Mouse (Mus musculus) frontal cortex, postnatal 25 days (tissue): ENCODE data around the gene B4galnt4.
"Not testable (repeated sequence)": the region's sequence is repeated elsewhere in the genome, so short reads cannot be mapped to it uniquely, and the experiment has no call there.

Source experiments
- DNase-seq, 2 experiments: peaks; one replicate each; pipeline ENCODE4 v3.0.0; 2022; ENCODE audit warnings: low spot score in 2 of 2

B4galnt4 gene

GRCm38 (mm10) chr7:141060426-141061242, at the start of gene B4galnt4:
TSS of gene B4galnt4 (plus strand) at chr7:141061104.
- peak; percentile 79 to 89 for DNase-seq

GRCm38 (mm10) chr7:141011238-141011770, 49.6 kb upstream of the B4galnt4 start:
- no peak for DNase-seq

GRCm38 (mm10) chr7:141016707-141017697, 43.9 kb upstream of the B4galnt4 start:
- DNase-seq, result no peak

DNA sequence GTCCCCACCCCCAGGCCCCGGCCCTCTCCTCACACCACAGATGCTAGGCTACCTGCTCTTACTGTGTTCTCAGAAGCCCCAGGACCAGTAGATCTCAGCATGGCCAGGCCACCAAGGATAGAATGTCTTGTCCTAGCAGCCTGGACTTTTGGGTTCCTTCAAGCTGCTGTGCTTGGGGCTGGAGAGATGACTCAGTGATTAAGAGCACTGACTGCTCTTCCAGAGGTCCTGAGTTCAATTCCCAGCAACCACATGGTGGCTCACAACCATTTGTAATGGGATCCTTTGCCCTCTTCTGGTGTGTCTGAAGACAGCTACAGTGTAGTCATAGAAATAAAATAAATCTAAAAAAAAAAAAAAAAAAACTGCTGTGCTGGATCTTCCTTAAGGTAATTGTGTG, 43.1 kb upstream of the B4galnt4 start, which contains the start of gene Ifitm6:
Gene Ifitm6, minus strand, starts transcription at position 101 of the 400 bp plus-strand sequence.
- DNase-seq, result not testable (repeated sequence)

DNA sequence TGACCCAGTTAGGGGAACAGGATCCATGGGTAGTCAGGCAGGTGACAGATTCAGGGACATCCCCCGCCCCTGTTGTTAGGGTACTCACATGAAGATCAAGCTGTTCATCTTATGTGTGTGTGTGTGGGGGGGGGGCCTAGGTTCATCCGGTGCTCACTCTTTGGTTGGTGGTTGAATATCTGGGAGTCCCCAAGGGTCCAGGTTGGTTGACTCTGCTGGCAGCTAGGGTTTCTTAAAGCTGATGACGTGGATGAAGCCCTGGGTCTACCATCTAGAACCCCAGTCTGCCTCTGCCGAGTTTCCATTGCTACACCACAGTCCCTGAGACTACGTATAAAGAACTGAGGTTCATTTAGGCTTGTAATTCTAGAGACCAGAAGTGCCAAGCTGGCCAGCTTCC, 41.9 kb upstream of the B4galnt4 start:
- no peak for DNase-seq

DNA sequence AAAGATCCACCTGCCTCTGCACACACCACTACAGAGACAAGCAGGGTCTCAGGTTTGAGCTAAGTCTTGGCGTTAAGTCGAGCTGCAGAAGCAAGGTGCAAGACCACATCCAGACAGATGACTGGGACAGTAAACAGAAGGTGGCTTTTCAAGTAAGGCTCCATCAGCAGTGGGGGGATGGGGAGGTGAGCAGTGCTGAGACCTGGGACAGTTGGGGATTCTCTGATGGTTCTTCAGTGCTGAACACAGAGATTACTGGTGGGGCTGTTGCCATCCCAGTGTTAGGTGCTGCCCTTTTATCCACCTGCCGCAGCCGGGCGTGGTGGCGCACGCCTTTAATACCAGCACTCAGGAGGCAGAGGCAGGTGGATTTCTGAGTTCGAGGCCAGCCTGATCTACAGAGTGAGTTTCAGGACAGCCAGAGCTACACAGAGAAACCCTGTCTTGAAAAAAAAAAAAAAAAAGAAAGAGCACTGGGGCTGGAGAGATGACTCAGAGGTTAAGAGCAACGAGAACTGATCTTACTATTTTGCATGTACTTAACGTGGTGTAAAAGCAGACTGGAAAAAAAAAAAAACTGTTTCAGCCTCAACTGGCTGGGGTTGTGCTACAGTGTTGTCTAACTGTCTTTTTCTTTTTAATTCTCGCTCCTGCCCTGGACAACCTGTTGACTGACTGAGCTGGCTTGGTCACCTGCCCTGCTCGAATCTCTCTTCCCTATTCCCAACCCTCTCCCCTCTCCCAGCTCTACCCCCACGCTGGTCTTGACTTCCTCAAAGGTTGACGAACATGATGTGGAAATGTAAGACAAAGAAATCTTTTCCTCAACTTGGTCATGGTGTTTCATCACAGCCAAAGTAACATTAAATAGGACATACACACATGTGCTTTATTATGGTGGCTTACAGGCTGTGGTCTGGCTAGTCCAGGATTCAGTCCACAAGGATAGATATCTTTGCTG, 39.1 kb upstream of the B4galnt4 start:
- DNase-seq, result no peak

DNA sequence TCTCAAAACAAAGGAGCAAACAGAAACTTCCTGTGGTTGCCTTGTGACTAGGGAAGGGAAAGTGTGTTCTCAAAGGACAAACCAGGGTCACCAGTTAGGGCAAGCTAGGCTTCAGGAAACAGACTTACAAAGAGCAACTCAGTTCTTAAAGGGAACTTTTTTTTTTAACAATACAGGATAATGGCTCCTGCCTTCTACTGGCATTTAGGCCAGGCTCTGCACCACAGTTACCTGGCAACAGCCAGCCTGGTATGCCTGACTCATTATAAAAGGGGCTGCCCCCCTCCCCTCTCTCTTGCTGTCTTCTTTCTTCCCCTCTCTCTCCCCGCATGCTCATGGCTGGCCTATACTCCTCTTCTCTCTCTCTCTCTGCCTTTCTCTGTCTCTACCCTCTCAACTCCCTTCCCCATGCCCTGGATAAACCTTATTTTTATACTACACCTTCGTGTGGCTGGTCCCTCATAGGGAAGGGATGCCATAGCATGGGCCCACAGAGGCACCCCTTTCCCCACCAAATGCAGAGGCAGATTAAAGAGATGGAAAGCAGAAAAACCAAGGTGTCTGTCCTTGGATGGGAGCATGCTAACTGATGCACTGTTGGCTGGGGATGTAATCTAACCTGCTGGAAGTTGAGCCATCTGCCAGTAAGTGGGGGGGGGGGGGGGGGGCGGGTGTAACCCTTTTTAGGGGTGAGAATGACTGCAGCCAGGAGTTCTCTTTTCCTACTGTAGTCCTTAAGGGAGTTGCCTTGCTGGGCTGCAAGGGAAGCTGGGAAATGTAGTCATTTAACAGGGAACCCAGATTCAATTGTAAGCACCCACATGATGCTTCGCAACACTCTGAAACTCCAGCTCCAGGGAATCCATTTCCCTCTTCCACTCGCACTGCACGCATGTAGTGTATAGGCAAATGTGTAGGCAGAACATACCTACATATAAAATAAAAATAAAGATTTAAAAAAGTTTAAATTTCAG, 35.8 kb upstream of the B4galnt4 start:
- no peak for DNase-seq

GRCm38 (mm10) chr7:141026097-141026739, 34.7 kb upstream of the B4galnt4 start:
- DNase-seq, result no peak

GRCm38 (mm10) chr7:141026740-141027098, 34.2 kb upstream of the B4galnt4 start:
- no peak for DNase-seq

DNA sequence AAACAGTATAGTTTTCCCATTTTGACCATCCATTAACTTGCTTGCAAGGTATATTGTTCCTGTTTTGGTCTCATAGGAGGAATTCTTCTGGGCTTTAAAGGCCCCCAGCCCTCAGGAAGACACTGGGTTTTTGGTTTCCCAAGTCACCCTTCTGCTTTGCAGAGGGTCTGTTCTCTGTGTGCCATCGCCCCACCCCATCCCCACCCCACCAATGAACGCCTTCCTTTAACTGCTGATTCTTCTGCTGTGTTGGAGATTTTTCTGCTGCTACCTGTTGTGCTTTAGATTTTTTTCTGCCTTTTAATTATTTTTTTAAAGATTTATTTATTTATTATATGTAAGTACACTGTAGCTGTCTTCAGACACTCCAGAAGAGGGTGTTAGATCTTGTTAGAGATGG, 32.1 kb upstream of the B4galnt4 start, which contains the start of gene Gm17387:
Gene Gm17387, plus strand, starts transcription at position 301 of the 400 bp plus-strand sequence.
- DNase-seq, result no peak

DNA sequence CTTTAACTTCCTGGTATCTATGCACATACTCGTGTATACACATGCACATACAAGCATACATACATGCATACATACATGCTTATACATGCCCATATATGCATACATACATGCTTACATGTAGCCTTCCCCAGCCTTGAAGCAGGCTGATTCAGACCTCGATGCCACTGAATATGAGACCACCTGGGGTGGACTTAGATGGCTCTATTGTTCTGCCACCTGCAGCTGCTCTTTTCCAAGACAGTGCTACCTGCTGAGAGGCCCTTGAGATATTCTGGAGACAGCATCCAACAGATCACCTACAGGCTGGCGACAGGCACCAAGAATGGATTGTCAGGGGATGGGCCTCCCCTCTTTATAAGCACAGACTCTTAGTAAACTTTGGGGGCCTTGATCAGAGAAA, 30.5 kb upstream of the B4galnt4 start:
- no peak for DNase-seq

DNA sequence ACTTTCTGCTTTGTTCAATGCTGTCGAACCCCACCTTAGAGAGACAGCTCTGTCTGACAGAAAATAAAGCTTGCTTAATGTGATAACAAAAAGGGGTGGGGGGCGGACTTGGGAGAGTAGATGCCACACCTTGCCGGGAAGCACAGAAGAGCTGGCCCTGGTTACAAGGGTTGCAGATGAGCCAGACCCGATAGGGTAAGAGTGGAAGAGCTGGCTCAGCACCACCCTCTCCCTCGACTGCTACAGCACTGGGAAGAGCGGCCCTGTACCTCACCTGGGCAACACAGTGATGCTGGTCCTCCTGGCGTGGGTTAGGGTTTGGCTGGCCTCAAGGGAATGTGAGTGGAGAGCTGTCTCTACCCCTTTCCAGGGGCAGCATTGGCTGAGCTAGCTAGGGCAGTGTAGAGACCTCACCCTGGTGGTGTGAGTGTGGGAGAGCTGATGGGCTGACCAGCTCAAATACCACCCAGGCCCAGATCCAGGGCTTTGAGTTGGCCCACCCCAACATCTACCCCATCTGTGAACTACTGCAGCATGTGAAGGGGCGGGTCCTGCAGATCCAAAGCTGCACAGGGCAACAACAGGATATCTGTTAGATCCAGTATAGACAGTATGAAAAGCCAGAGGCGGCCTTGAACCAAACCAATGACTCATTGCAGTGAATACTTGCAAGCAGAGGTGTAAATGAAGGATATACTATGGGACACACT, 28.3 kb upstream of the B4galnt4 start:
- no peak for DNase-seq

- DNase-seq, result not testable (repeated sequence)
These were observed 24.3 kb upstream of the B4galnt4 start for GRCm38 (mm10) chr7:141036624-141037023.

DNA sequence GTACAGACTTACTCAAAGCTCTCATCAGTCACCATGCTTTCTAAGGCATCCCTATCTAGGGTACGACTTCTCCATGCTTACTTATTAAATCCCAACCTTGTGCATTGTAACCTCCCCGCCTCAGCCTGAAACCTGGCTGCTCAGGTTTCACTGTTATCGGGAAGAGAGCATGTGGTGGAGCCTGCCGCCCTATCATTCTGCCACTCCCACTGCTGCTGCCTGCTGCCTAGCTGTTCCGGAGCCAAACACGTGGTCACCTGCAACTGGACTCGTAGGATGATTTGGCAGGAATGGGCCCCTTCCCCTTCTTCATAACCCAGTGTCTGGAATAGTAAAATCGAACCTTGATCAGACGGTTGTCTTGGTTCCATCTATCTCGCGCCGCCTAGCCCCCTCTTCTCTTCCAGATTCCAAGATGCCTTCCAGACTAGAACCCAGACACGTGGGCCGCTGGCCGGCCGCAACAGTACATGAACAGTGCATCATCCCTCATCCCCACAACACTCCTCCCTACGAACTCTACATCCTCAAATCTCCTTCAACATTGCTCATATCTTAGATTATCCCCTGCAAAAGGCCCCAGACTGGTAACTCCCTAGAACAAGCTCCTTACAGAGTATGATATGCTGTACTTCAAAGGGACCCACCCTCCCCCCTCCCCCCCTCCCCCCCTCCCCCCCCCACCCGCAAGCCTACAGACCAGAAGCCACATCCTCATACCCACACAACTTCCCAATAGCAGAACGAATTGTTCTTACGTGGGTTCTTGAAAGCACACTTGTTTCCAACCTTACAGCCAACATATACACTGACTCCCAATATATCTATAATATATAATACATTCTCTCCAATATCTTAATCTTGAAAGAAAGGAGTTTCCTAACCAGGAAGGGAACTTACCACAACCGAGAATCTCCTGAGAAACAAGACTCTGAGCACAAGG, 22.5 kb upstream of the B4galnt4 start:
- no peak for DNase-seq

DNA sequence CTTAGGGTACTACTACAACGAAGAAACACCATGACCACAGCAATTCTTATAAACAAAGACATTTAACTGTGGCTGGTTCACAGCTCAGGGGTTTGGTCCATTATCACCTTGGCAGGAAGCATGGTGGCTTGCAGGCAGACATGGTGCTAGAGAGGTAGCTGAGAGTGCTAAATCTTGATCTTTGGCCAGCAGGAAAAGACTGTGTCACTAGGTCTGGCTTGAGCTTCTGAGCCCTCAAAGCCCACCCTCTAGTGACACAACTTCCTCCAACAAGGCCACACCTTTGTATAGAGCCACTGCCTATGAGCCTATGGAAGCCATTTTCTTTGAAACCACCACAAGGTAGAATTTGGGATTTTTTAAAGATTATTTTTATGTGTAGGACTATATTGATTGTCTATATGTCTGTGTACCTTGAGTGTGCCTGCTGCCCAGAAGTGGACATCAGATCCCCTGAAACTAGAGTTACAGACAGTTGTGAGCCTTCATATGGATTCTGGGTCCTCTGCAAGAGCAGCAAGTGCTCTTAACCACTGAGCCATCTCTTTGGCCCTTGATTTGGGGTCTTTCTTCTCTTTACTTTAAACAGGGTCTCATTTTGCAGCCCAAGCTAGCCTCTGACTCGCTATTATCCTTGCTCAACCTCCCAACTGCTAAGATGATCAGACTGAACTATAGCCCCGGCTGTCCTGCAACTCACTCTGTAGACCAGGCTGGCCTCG, 21.4 kb upstream of the B4galnt4 start:
- no peak for DNase-seq

DNA sequence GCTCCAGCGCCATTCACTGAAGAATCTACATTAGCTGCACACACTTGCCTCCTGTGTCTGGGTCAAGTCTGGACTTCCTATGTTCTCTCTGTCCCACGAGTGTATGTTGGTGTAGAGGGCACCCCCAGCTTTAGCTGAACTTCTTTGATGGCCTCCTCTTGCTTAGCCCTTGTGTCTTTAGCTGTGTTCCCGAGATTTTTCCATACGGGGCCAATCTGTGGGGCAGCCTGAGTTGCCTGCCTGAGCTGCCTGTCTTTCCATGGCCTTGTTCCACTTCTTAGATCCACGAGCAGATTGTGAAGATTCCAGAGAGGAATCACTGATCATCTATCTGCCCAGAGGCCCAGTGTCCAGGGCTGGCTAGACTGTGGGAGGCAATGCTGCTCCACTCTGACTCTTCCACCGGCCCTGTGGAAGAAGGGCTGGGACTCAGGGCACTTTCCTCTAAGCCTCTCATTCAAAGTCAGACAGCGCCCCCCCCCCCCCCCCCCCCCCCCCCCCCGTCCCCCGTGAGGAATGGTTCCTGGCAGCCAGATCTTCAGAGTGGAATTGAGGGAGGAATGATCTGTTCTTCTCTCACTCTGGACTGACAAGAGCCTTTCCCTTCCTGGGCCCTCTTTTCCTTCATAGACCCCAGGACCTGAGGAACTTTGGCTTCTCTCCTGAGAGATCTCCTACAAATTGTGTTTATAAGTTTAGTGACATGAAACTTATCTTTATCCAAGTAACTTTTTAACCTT, 19.9 kb upstream of the B4galnt4 start:
- DNase-seq, result no peak
